Mouse (Mus musculus) limb, embryonic 11.5 days (tissue): Measurements from ENCODE around the gene Smarcad1. TPM values are rescaled to one million over a fixed set of nuclear protein-coding genes. Genes with fewer than 3 reads are reported as not detected.
A peak's percentile ranks its signal among the peaks of the same experiment; 100 is the strongest.
"Not testable (repeated sequence)": the region's sequence is repeated elsewhere in the genome, so short reads cannot be mapped to it uniquely, and the experiment has no call there.

Experiments
- ATAC-seq: fragments of 200-750 bp; cut with Nextera tagmentation; 2 replicates; pipeline ENCODE4 v1.8.0; 2017; ENCODE audit warnings: low read depth; ENCODE audit not compliant: insufficient number of reproducible peaks, low FRiP score, low TSS enrichment
- DNase-seq: peaks from one replicate; pipeline ENCODE4 v3.0.0-alpha.2; 2015; ENCODE audit warnings: low spot score
- H3K27ac ChIP-seq: fragments of 300-500 bp; sonication (generic); replicated peaks from 2 replicates; pipeline ENCODE4 v1.5.1; 2014; ENCODE audit warnings: low read depth, mild to moderate bottlenecking, low read length
- H3K27me3 ChIP-seq: fragments of 300-500 bp; sonication (generic); 2 replicates; pipeline ENCODE4 v1.6.1; 2014; ENCODE audit warnings: mild to moderate bottlenecking, low read length, mixed read lengths; ENCODE audit not compliant: control insufficient read depth, insufficient read depth
- H3K36me3 ChIP-seq: fragments of 300-500 bp; sonication (generic); 2 replicates; pipeline ENCODE4 v1.6.1; 2014; ENCODE audit warnings: mild to moderate bottlenecking, low read length, moderate library complexity, mixed read lengths; ENCODE audit not compliant: control insufficient read depth, insufficient read depth
- H3K4me1 ChIP-seq: fragments of 300-500 bp; sonication (generic); 2 replicates; pipeline ENCODE4 v1.6.1; 2014; ENCODE audit warnings: low read length, mixed read lengths; ENCODE audit not compliant: control insufficient read depth, insufficient read depth
- H3K4me2 ChIP-seq: fragments of 300-500 bp; sonication (generic); 2 replicates; pipeline ENCODE4 v1.6.1; 2014; ENCODE audit warnings: low read depth, mild to moderate bottlenecking, moderate library complexity; ENCODE audit not compliant: severe bottlenecking
- H3K4me3 ChIP-seq: fragments of 300-500 bp; sonication (generic); 2 replicates; pipeline ENCODE4 v1.5.1; 2014; ENCODE audit warnings: low read depth, low read length
- H3K9ac ChIP-seq: fragments of 300-500 bp; sonication (generic); 2 replicates; pipeline ENCODE4 v1.6.1; 2014; ENCODE audit warnings: mild to moderate bottlenecking, low read length
- H3K9me3 ChIP-seq: fragments of 300-500 bp; sonication (generic); 2 replicates; pipeline ENCODE4 v1.6.1; 2016; ENCODE audit warnings: low read length; ENCODE audit not compliant: control insufficient read depth
- WGBS: fragments of 180-500 bp; shearing (Covaris S2); extraction: QIAGEN DNeasy Blood & Tissue Kit; methylation state at CpG from one replicate; pipeline ENCODE4 v1.1.7; 2014; 5-methylcytosine and 5-hydroxymethylcytosine counted together
- polyA plus RNA-seq: library from polyadenylated mRNA; unstranded; fragments of >200 nt; fragmentation: Nextera tagmentation; extraction: Ambion mirVana; gene quantifications from 2 replicates; pipeline ENCODE4 v1.2.1, GENCODE M21; 2014

Gene Smarcad1
- polyA plus RNA-seq, 1 experiment from 2014 or later: 99.4 TPM

- Histone ChIP-seq H3K4me2 (peak overlapping the region; percentile 49), H3K27me3 (no peaks in the 10 kb centered on the region), H3K4me1 (no peaks in the 10 kb centered on the region), H3K9ac (peak overlapping the region; percentile 99), H3K4me3 (peak overlapping the region; percentile 75), H3K36me3 (peaks cover 10% of the 10 kb centered on the region), H3K27ac (peak overlapping the region; percentile 94), H3K9me3 (no peaks in the 10 kb centered on the region)
- no peak for ATAC-seq
- DNase-seq: no peak
- WGBS: 15% methylated on average over 7 of the region's 7 CpGs
Measured at GRCm38 (mm10) chr6:65043241-65043640, 858 bp downstream of the Smarcad1 start.

GRCm38 (mm10) chr6:65049100-65049499 lies 6.7 kb downstream of the Smarcad1 start:
- 98% methylated on average over 4 of the region's 4 CpGs for WGBS
- Histone ChIP-seq H3K9ac (no peak overlapping the region), H3K27ac (no peak overlapping the region), H3K4me2 (no peak overlapping the region), H3K4me3 (no peak overlapping the region), H3K9me3 (no peaks in the 10 kb centered on the region), H3K4me1 (no peaks in the 10 kb centered on the region), H3K36me3 (peaks cover 24% of the 10 kb centered on the region), H3K27me3 (no peaks in the 10 kb centered on the region)
- no peak for ATAC-seq
- DNase-seq: no peak

- Histone ChIP-seq H3K4me3 (no peak overlapping the region), H3K4me1 (no peaks in the 10 kb centered on the region), H3K36me3 (peaks cover 9% of the 10 kb centered on the region), H3K27ac (no peak overlapping the region), H3K4me2 (no peak overlapping the region), H3K9me3 (no peaks in the 10 kb centered on the region), H3K27me3 (no peaks in the 10 kb centered on the region), H3K9ac (no peak overlapping the region)
- 91% methylated on average over 5 of the region's 5 CpGs for WGBS
- no peak for ATAC-seq
- no peak for DNase-seq
Measured at GRCm38 (mm10) chr6:65056620-65057019, 14.2 kb downstream of the Smarcad1 start.

DNA sequence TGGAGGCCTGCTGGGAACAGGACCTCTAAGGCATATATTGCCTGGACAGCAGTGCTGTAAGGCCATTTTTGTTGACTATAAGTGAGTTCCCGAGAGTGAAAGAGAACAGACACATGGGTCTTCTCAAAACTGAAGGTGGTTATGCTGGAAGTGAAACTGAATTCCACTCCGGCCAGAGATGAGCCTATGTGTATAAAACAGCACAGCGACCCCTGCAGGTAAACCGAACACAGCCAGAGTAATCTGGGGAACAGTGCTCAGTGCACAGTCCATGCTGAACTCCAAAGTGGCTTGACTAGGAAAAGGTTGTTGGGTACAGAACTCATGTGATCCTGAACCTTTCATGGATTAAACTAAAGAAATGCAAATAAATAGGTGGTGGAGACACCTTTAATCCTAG lies 14.8 kb downstream of the Smarcad1 start:
- H3K4me3 ChIP-seq, DNase-seq, H3K4me2 ChIP-seq, H3K27me3 ChIP-seq, H3K9ac ChIP-seq, ATAC-seq, H3K4me1 ChIP-seq, H3K36me3 ChIP-seq, H3K9me3 ChIP-seq, H3K27ac ChIP-seq: not testable (repeated sequence)
- 89% methylated on average over 4 of the region's 4 CpGs for WGBS

- H3K27ac ChIP-seq: no peak overlapping the region
- DNase-seq (no peak), ATAC-seq (no peak)
- H3K27me3 ChIP-seq: no peaks in the 10 kb centered on the region
- H3K4me3 ChIP-seq: no peak overlapping the region
- no peak overlapping the region for H3K9ac ChIP-seq
- no peaks in the 10 kb centered on the region for H3K9me3 ChIP-seq
- WGBS: 94% methylated on average over 1 of the region's 1 CpGs
- no peaks in the 10 kb centered on the region for H3K4me1 ChIP-seq
- no peak overlapping the region for H3K4me2 ChIP-seq
- peaks cover 8% of the 10 kb centered on the region for H3K36me3 ChIP-seq
Measured at GRCm38 (mm10) chr6:65061049-65061448, 18.7 kb downstream of the Smarcad1 start.

- DNase-seq (no peak), ATAC-seq (no peak)
- Histone ChIP-seq H3K9me3 (no peaks in the 10 kb centered on the region), H3K27ac (no peak overlapping the region), H3K4me1 (no peaks in the 10 kb centered on the region), H3K4me3 (no peak overlapping the region), H3K27me3 (no peaks in the 10 kb centered on the region), H3K36me3 (peaks cover 9% of the 10 kb centered on the region; the same call in 1 of the 2 replicates), H3K9ac (no peak overlapping the region), H3K4me2 (no peak overlapping the region)
- 86% methylated on average over 2 of the region's 2 CpGs for WGBS
Measured at GRCm38 (mm10) chr6:65075201-65075600, 32.8 kb downstream of the Smarcad1 start.

- Histone ChIP-seq H3K9ac (no peak overlapping the region), H3K27ac (no peak overlapping the region), H3K9me3 (no peaks in the 10 kb centered on the region), H3K27me3 (no peaks in the 10 kb centered on the region), H3K4me1 (no peaks in the 10 kb centered on the region), H3K4me2 (no peak overlapping the region), H3K36me3 (peaks cover 4% of the 10 kb centered on the region; the same call in 1 of the 2 replicates), H3K4me3 (no peak overlapping the region)
- WGBS: 95% methylated on average over 1 of the region's 1 CpGs
- DNase-seq (no peak), ATAC-seq (no peak)
Measured at GRCm38 (mm10) chr6:65079139-65079538, 36.8 kb downstream of the Smarcad1 start.

- H3K27me3 ChIP-seq: no peaks in the 10 kb centered on the region
- peaks cover 12% of the 10 kb centered on the region for H3K36me3 ChIP-seq
- no peak overlapping the region for H3K9ac ChIP-seq
- H3K27ac ChIP-seq: no peak overlapping the region
- no peak for ATAC-seq
- no peak for DNase-seq
- no peak overlapping the region for H3K4me3 ChIP-seq
- 91% methylated on average over 2 of the region's 2 CpGs for WGBS
- H3K4me2 ChIP-seq: no peak overlapping the region
- no peaks in the 10 kb centered on the region for H3K4me1 ChIP-seq
- H3K9me3 ChIP-seq: no peaks in the 10 kb centered on the region
Measured at GRCm38 (mm10) chr6:65114902-65115301, 72.5 kb downstream of the Smarcad1 start.

DNA sequence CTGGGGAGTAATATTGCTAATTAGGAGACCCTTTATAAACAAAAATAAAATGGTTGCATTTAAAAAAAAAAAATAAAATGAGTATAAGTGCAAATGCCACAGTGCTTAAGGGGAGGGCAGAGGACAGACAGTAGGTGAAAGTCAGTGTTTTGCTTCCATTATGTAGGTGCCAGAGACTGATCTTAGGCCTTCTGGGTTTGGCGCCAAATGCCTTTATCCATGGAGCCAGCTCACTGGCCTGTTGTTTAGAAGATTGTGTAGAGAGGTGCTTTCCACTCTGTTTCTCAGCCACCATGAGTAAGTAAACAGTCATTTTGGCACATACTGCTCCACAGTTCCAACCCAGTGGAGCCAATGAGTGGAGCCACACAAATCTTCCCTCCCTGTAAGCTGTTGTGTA lies 75.2 kb downstream of the Smarcad1 start:
- Histone ChIP-seq H3K27me3 (no peaks in the 10 kb centered on the region), H3K9ac (no peak overlapping the region), H3K27ac (no peak overlapping the region), H3K4me3 (no peak overlapping the region), H3K4me1 (no peaks in the 10 kb centered on the region), H3K36me3 (peaks cover 10% of the 10 kb centered on the region; the same call in 1 of the 2 replicates), H3K4me2 (no peak overlapping the region), H3K9me3 (no peaks in the 10 kb centered on the region)
- WGBS: 92% methylated on average over 1 of the region's 1 CpGs
- ATAC-seq: no peak
- no peak for DNase-seq
